Mouse (Mus musculus): ENCODE measurements around the gene Cnrip1. TPM values are rescaled to one million over a fixed set of nuclear protein-coding genes. Genes with fewer than 3 reads are reported as not detected.

Gene Cnrip1
- polyA plus RNA-seq, 1 experiment = 0.58 TPM

GRCm38 (mm10) chr11:17075656-17076055 is 24.3 kb downstream of the Cnrip1 start:
- Histone ChIP-seq H3K4me1 (ENCODE audit: control insufficient read depth, insufficient read depth, low read length) (no peaks in the 10 kb centered on the region), H3K27ac (ENCODE audit: control insufficient read depth, insufficient read depth, low read depth, low read length) (no peak overlapping the region), H3K36me3 (ENCODE audit: control insufficient read depth, insufficient read depth, low read length) (no peaks in the 10 kb centered on the region), H3K27me3 (ENCODE audit: control insufficient read depth, insufficient read depth, low read length) (no peaks in the 10 kb centered on the region), H3K4me3 (ENCODE audit: control insufficient read depth, low read depth, low read length) (no peak overlapping the region)
- TF ChIP-seq CTCF (IDR thresholded peaks at IDR 0.05; ENCODE audit: control insufficient read depth, insufficient read depth, insufficient replicate concordance, low read depth, low read length) = no peak
- no peak for TF ChIP-seq POLR2A (IDR thresholded peaks at IDR 0.05; ENCODE audit: control insufficient read depth, low read depth, low read length)

DNA sequence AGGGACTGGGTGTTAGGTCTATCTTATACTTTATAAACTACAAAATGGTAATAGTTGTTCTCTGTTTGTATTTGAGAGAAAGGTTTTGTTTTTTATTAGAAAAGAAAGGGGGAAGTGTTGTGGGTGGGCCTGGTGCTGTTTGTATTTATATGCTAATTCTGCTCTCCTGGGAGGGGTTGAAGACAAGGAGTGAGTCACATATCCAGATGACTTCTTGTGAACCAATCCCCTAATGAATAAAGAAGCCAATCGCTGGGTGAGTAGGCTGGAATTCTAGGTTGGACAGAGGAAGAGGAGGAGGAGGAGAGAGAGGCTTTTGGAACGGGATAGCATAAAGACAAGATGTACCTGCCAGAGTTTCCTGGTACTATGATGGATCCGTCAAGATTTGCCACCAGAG is 30.7 kb downstream of the Cnrip1 start:
- no peak for TF ChIP-seq CTCF (IDR thresholded peaks at IDR 0.05; ENCODE audit: control insufficient read depth, insufficient read depth, insufficient replicate concordance, low read depth, low read length)
- no peak overlapping the region for H3K4me3 ChIP-seq (ENCODE audit: control insufficient read depth, low read depth, low read length)
- H3K4me1 ChIP-seq (ENCODE audit: control insufficient read depth, insufficient read depth, low read length) = no peaks in the 10 kb centered on the region
- H3K27ac ChIP-seq (ENCODE audit: control insufficient read depth, insufficient read depth, low read depth, low read length) = no peak overlapping the region
- H3K27me3 ChIP-seq (ENCODE audit: control insufficient read depth, insufficient read depth, low read length) = no peaks in the 10 kb centered on the region
- no peaks in the 10 kb centered on the region for H3K36me3 ChIP-seq (ENCODE audit: control insufficient read depth, insufficient read depth, low read length)

GRCm38 (mm10) chr11:17082953-17083352 is 31.6 kb downstream of the Cnrip1 start:
- no peak overlapping the region for H3K27ac ChIP-seq (ENCODE audit: control insufficient read depth, insufficient read depth, low read depth, low read length)
- no peak overlapping the region for H3K4me3 ChIP-seq (ENCODE audit: control insufficient read depth, low read depth, low read length)
- H3K36me3 ChIP-seq (ENCODE audit: control insufficient read depth, insufficient read depth, low read length) = no peaks in the 10 kb centered on the region
- TF ChIP-seq POLR2A (IDR thresholded peaks at IDR 0.05; ENCODE audit: control insufficient read depth, low read depth, low read length) = no peak
- TF ChIP-seq CTCF (IDR thresholded peaks at IDR 0.05; ENCODE audit: control insufficient read depth, insufficient read depth, insufficient replicate concordance, low read depth, low read length) = no peak
- no peaks in the 10 kb centered on the region for H3K27me3 ChIP-seq (ENCODE audit: control insufficient read depth, insufficient read depth, low read length)
- H3K4me1 ChIP-seq (ENCODE audit: control insufficient read depth, insufficient read depth, low read length) = no peaks in the 10 kb centered on the region

GRCm38 (mm10) chr11:17083455-17083854 is 32.1 kb downstream of the Cnrip1 start:
- no peaks in the 10 kb centered on the region for H3K36me3 ChIP-seq (ENCODE audit: control insufficient read depth, insufficient read depth, low read length)
- no peaks in the 10 kb centered on the region for H3K4me1 ChIP-seq (ENCODE audit: control insufficient read depth, insufficient read depth, low read length)
- TF ChIP-seq CTCF (IDR thresholded peaks at IDR 0.05; ENCODE audit: control insufficient read depth, insufficient read depth, insufficient replicate concordance, low read depth, low read length) = no peak
- no peak for TF ChIP-seq POLR2A (IDR thresholded peaks at IDR 0.05; ENCODE audit: control insufficient read depth, low read depth, low read length)
- no peaks in the 10 kb centered on the region for H3K27me3 ChIP-seq (ENCODE audit: control insufficient read depth, insufficient read depth, low read length)
- H3K4me3 ChIP-seq (ENCODE audit: control insufficient read depth, low read depth, low read length) = no peak overlapping the region
- no peak overlapping the region for H3K27ac ChIP-seq (ENCODE audit: control insufficient read depth, insufficient read depth, low read depth, low read length)

DNA sequence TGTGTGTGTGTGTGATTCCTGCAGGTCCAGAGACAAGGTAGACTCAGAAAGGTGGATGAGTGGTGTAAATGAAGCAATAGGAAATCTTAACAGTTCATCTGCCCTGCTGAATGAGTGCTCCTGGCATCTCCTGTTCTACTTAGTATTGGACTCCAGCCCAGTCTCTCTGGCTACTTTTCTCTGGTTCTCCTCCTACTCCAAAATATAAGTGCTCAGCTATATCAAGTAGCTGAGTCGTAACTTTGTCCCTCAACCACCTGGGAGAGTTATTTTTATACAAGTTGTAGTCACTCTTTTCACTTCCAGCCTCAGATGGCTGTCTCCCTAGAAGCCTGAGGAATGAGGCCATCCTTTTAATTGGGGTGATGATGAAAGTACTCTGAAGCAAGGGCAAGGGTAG is 32.5 kb downstream of the Cnrip1 start:
- no peaks in the 10 kb centered on the region for H3K36me3 ChIP-seq (ENCODE audit: control insufficient read depth, insufficient read depth, low read length)
- no peak for TF ChIP-seq POLR2A (IDR thresholded peaks at IDR 0.05; ENCODE audit: control insufficient read depth, low read depth, low read length)
- no peak overlapping the region for H3K27ac ChIP-seq (ENCODE audit: control insufficient read depth, insufficient read depth, low read depth, low read length)
- H3K27me3 ChIP-seq (ENCODE audit: control insufficient read depth, insufficient read depth, low read length) = no peaks in the 10 kb centered on the region
- H3K4me1 ChIP-seq (ENCODE audit: control insufficient read depth, insufficient read depth, low read length) = no peaks in the 10 kb centered on the region
- H3K4me3 ChIP-seq (ENCODE audit: control insufficient read depth, low read depth, low read length) = no peak overlapping the region

DNA sequence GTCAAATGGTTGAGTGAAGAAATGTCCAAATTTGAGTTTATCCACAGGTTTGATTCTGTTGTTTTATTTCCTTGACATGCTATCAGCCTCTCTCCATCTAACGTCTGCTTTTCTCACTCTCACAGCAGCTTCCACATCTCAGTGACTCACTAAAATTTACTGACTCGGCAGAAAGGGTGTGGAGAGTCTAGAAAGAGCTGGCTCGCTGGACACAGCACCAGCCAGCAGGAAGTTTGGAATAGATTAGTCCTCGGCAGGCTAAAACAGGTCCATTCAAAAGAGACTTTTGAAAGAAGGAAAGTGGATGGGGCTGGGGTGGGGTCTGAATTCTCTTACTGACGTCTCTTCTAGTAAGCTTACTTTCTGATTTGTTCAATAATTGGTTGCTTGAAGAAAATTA is 34.7 kb downstream of the Cnrip1 start:
- Histone ChIP-seq H3K27me3 (ENCODE audit: control insufficient read depth, insufficient read depth, low read length) (no peaks in the 10 kb centered on the region), H3K4me1 (ENCODE audit: control insufficient read depth, insufficient read depth, low read length) (no peaks in the 10 kb centered on the region), H3K4me3 (ENCODE audit: control insufficient read depth, low read depth, low read length) (no peak overlapping the region), H3K36me3 (ENCODE audit: control insufficient read depth, insufficient read depth, low read length) (no peaks in the 10 kb centered on the region), H3K27ac (ENCODE audit: control insufficient read depth, insufficient read depth, low read depth, low read length) (no peak overlapping the region)
- TF ChIP-seq CTCF (IDR thresholded peaks at IDR 0.05; ENCODE audit: control insufficient read depth, insufficient read depth, insufficient replicate concordance, low read depth, low read length) (no peak), POLR2A (IDR thresholded peaks at IDR 0.05; ENCODE audit: control insufficient read depth, low read depth, low read length) (no peak)

DNA sequence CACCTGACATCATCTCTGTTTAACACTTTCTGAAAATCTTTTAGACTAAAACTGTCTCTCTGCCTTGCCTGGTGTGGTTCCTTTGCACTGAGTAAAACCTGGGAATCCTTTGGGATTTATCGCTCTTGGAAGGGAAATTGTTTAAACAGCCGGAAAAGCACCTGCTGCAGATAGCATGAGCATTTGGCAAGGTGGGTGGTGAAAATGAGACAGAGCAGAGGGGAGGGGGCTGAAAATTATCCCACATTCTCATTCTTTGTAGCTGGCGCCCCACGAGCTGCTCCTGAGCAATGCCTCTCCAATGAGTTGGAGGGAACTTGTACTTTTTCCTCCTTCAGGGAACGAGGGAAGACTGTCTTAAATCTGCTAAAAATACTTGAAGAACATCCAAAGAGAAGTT is 55.5 kb downstream of the Cnrip1 start:
- TF ChIP-seq CTCF (IDR thresholded peaks at IDR 0.05; ENCODE audit: control insufficient read depth, insufficient read depth, insufficient replicate concordance, low read depth, low read length) = no peak
- no peak for TF ChIP-seq POLR2A (IDR thresholded peaks at IDR 0.05; ENCODE audit: control insufficient read depth, low read depth, low read length)
- Histone ChIP-seq H3K4me3 (ENCODE audit: control insufficient read depth, low read depth, low read length) (no peak overlapping the region), H3K27ac (ENCODE audit: control insufficient read depth, insufficient read depth, low read depth, low read length) (no peak overlapping the region)

DNA sequence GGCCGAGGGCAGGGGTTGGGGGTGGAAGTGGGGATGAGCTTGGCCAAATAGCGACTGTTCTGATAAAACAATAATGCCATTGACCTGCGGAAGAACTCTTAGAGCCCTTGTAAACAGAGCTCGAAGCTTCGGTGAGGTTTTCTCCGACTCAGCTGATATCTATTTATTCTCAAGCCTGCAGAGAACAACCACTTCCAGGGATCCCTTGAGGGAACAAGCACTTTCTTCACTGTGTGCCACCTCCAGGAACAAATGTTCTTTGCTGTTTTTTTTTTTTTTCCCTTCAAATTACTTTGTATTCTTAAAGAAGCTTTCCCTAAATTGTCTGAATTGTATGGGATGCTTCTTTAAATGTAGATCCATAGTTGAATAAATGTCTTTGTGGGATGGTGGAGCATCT is 56.0 kb downstream of the Cnrip1 start:
- no peak for TF ChIP-seq CTCF (IDR thresholded peaks at IDR 0.05; ENCODE audit: control insufficient read depth, insufficient read depth, insufficient replicate concordance, low read depth, low read length)
- TF ChIP-seq POLR2A (IDR thresholded peaks at IDR 0.05; ENCODE audit: control insufficient read depth, low read depth, low read length) = no peak
- no peaks in the 10 kb centered on the region for H3K27me3 ChIP-seq (ENCODE audit: control insufficient read depth, insufficient read depth, low read length)
- H3K4me1 ChIP-seq (ENCODE audit: control insufficient read depth, insufficient read depth, low read length) = no peaks in the 10 kb centered on the region
- no peak overlapping the region for H3K27ac ChIP-seq (ENCODE audit: control insufficient read depth, insufficient read depth, low read depth, low read length)
- H3K4me3 ChIP-seq (ENCODE audit: control insufficient read depth, low read depth, low read length) = no peak overlapping the region
- no peaks in the 10 kb centered on the region for H3K36me3 ChIP-seq (ENCODE audit: control insufficient read depth, insufficient read depth, low read length)

More for the DNA sequence above, 55.5 kb downstream of the Cnrip1 start:
- no peaks in the 10 kb centered on the region for H3K27me3 ChIP-seq (ENCODE audit: control insufficient read depth, insufficient read depth, low read length)
- no peaks in the 10 kb centered on the region for H3K36me3 ChIP-seq (ENCODE audit: control insufficient read depth, insufficient read depth, low read length)
- H3K4me1 ChIP-seq (ENCODE audit: control insufficient read depth, insufficient read depth, low read length) = no peaks in the 10 kb centered on the region

All from testis, adult 2 months (tissue).